Mouse (Mus musculus) liver, embryonic 14.5 days (tissue): ENCODE data around the gene Vars. TPM values are rescaled to one million over a fixed set of nuclear protein-coding genes. Genes with fewer than 3 reads are reported as not detected.
"Not testable (repeated sequence)": the region's sequence is repeated elsewhere in the genome, so short reads cannot be mapped to it uniquely, and the experiment has no call there.

Source experiments
- ATAC-seq: fragments of 200-750 bp; cut with Nextera tagmentation; 2 replicates; pipeline ENCODE4 v1.8.0; 2017; ENCODE audit warnings: moderate number of reproducible peaks, mild to moderate bottlenecking, moderate library complexity; ENCODE audit not compliant: insufficient read depth
- DNase-seq, 3 experiments: peaks; one replicate each; pipeline ENCODE4 v3.0.0-alpha.2; 2012 to 2013; ENCODE audit warnings: low read depth in 3 of 3, low spot score in 3 of 3
- H3K27ac ChIP-seq: fragments of 300-500 bp; sonication (generic); 2 replicates; pipeline ENCODE4 v1.5.1; 2014; ENCODE audit warnings: moderate library complexity, mild to moderate bottlenecking, control low read depth, inconsistent platforms
- H3K27me3 ChIP-seq: fragments of 300-500 bp; sonication (generic); 2 replicates; pipeline ENCODE4 v1.6.1; 2014; ENCODE audit warnings: mild to moderate bottlenecking, low read length, moderate library complexity; ENCODE audit not compliant: control insufficient read depth, insufficient read depth
- H3K36me3 ChIP-seq: fragments of 300-500 bp; sonication (generic); replicated peaks from 2 replicates; pipeline ENCODE4 v1.6.1; 2014; ENCODE audit warnings: low read depth; ENCODE audit not compliant: control insufficient read depth, insufficient read depth
- H3K4me1 ChIP-seq, 2 experiments: fragments of 200-500 bp in 1 of 2; fragments of 300-500 bp in 1 of 2; sonication (generic) in 1 of 2; replicated peaks; 2 replicates each; pipeline ENCODE4 v1.6.1; 2012 to 2014; ENCODE audit warnings: antibody characterized with exemption in 1 of 2, inconsistent platforms in 1 of 2, low read length in 1 of 2; ENCODE audit not compliant: control insufficient read depth in 2 of 2, insufficient read depth in 2 of 2
- H3K4me2 ChIP-seq: fragments of 300-500 bp; sonication (generic); 2 replicates; pipeline ENCODE4 v1.6.1; 2014; ENCODE audit warnings: low read depth, mild to moderate bottlenecking, control low read depth, moderate library complexity
- H3K4me3 ChIP-seq, 2 experiments: fragments of 200-500 bp in 1 of 2; fragments of 300-500 bp in 1 of 2; sonication (generic) in 1 of 2; 2 replicates each; pipeline ENCODE4 v1.5.1; 2012 to 2014; ENCODE audit warnings: low read depth in 2 of 2, low read length in 2 of 2, mild to moderate bottlenecking in 2 of 2, control low read depth in 1 of 2, inconsistent platforms in 1 of 2, moderate library complexity in 1 of 2; ENCODE audit not compliant: insufficient read depth in 1 of 2
- H3K9ac ChIP-seq: fragments of 300-500 bp; sonication (generic); replicated peaks from 2 replicates; pipeline ENCODE4 v1.6.1; 2014; ENCODE audit warnings: mild to moderate bottlenecking, control low read depth, moderate library complexity
- H3K9me3 ChIP-seq: fragments of 300-500 bp; sonication (generic); 2 replicates; pipeline ENCODE4 v1.6.1; 2016; ENCODE audit warnings: low read length, mixed read lengths; ENCODE audit not compliant: control insufficient read depth
- CTCF ChIP-seq: IDR thresholded peaks from 2 replicates; pipeline ENCODE4 v1.5.1; 2016; ENCODE audit warnings: antibody characterized with exemption, low read depth, control low read depth
- EP300 ChIP-seq: IDR thresholded peaks from 2 replicates; pipeline ENCODE4 v1.6.1; 2016; ENCODE audit warnings: antibody characterized with exemption, low read depth
- WGBS: fragments of 180-500 bp; shearing (Covaris S2); extraction: QIAGEN DNeasy Blood & Tissue Kit; methylation state at CpG from one replicate; pipeline ENCODE4 v1.1.7; 2014; ENCODE audit not compliant: insufficient replicate concordance; 5-methylcytosine and 5-hydroxymethylcytosine counted together
- polyA plus RNA-seq, 2 experiments: library from polyadenylated mRNA; depleted of rRNA in 1 of 2; stranded (reverse) in 1 of 2; unstranded in 1 of 2; fragments of >200 nt; fragmentation: Nextera tagmentation in 1 of 2; extraction: Ambion mirVana in 1 of 2; gene quantifications; 2 replicates each; pipeline versions ENCODE4 v1.2.1 to v1.2.3; 2012 to 2014

The Vars gene
- polyA plus RNA-seq, 2 experiments: 61.7 to 67.6 TPM

DNA sequence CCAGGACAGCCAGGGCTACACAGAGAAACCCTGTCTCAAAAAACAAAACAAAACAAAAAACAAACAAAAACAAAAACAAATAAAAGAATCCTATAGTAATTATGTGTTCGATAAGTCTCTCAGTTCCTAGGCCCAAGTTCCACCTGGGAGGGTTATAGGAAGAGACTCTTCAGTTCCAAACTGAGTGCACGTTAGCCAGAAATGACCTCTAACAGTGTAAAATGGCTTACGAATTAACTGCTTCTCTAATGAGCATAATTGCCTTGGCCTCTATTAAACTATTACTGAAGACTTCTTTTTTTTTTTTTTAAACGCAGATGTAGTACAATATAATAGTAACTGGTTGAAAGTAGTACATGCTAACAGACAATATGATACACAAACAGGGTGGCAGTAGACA lies 46.9 kb upstream of the Vars start:
- H3K4me3 ChIP-seq: no peak overlapping the region
- no peak overlapping the region for H3K4me2 ChIP-seq
- H3K9me3 ChIP-seq: no peaks in the 10 kb centered on the region
- H3K4me1 ChIP-seq: peaks cover 0 to 7% of the 10 kb centered on the region in 2 experiments
- peaks cover 20% of the 10 kb centered on the region for H3K36me3 ChIP-seq
- no peak for ATAC-seq
- peaks cover 5% of the 10 kb centered on the region for H3K27me3 ChIP-seq
- H3K9ac ChIP-seq: no peak overlapping the region
- no peak overlapping the region for H3K27ac ChIP-seq
- no peak for TF ChIP-seq CTCF
- 83% methylated on average over 4 of the region's 4 CpGs for WGBS
- DNase-seq: no peak

DNA sequence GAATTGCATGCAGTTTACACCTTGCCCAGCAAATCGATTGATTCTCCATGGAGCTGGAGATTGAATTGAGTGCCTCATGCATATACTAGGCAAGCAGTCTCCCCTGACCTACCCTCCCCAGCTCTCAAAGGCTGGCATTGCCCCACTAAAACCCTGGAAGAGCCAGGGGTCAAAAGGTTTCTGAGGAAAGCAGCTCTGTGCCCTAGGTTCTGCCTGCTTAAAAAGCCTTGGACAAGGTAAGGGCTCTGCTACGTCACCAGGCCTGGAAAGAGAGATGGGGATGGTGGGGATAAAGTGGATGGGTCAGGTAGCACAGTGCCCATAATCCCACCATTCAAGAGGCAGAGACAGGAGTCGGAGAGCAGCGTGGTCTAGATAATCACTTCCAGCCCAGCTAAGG lies 46.0 kb upstream of the Vars start:
- Histone ChIP-seq H3K27ac (no peak overlapping the region), H3K4me1 (peaks cover 4 to 12% of the 10 kb centered on the region in 2 experiments), H3K4me3 (no peak overlapping the region), H3K27me3 (peaks cover 5% of the 10 kb centered on the region), H3K9me3 (no peaks in the 10 kb centered on the region), H3K4me2 (no peak overlapping the region), H3K9ac (no peak overlapping the region), H3K36me3 (peaks cover 17% of the 10 kb centered on the region)
- TF ChIP-seq EP300 (no peak), CTCF (no peak)
- ATAC-seq (no peak), DNase-seq (no peak)
- 74% methylated on average over 4 of the region's 4 CpGs for WGBS

DNA sequence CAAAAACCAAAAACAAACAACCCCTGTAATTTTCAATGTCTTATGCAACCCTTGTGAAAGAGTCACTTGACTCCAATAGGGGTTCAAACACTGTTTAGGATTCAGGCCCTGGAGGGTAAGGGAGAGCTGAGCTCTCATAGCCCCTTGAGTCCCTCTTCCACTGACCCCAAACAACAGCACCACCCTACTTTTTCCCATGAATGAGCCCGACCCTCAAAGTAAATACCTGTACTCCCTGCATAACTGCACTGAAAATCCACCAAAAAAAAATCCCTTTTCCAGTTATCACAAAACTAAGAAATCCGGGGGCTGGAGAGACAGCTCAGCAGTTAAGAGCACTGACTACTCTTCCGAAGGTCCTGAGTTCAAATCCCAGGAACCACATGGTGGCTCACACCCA lies 44.9 kb upstream of the Vars start:
- Histone ChIP-seq H3K36me3 (peaks cover 6% of the 10 kb centered on the region), H3K27me3 (peaks cover 5% of the 10 kb centered on the region), H3K9ac (no peak overlapping the region), H3K4me2 (no peak overlapping the region), H3K4me1 (peaks cover 9 to 12% of the 10 kb centered on the region in 2 experiments), H3K9me3 (no peaks in the 10 kb centered on the region), H3K27ac (no peak overlapping the region), H3K4me3 (no peak overlapping the region)
- WGBS: 58% methylated on average over 3 of the region's 3 CpGs
- TF ChIP-seq EP300 (no peak), CTCF (no peak)
- DNase-seq (peak in 1 of 3 experiments; percentile 52), ATAC-seq (no peak)

GRCm38 (mm10) chr17:34956340-34956739 lies 44.4 kb upstream of the Vars start:
- WGBS: 14% methylated on average over 1 of the region's 1 CpGs
- DNase-seq (no peak), ATAC-seq (no peak)
- Histone ChIP-seq H3K4me1 (peaks cover 9 to 10% of the 10 kb centered on the region in 2 experiments), H3K27ac (no peak overlapping the region), H3K9ac (no peak overlapping the region), H3K36me3 (peaks cover 3% of the 10 kb centered on the region; the same call in 1 of the 2 replicates), H3K9me3 (no peaks in the 10 kb centered on the region), H3K4me3 (no peak overlapping the region), H3K4me2 (no peak overlapping the region), H3K27me3 (peaks cover 8% of the 10 kb centered on the region)
- no peak for TF ChIP-seq EP300
- peak; percentile 34; the same call in 1 of the 2 replicates for TF ChIP-seq CTCF

DNA sequence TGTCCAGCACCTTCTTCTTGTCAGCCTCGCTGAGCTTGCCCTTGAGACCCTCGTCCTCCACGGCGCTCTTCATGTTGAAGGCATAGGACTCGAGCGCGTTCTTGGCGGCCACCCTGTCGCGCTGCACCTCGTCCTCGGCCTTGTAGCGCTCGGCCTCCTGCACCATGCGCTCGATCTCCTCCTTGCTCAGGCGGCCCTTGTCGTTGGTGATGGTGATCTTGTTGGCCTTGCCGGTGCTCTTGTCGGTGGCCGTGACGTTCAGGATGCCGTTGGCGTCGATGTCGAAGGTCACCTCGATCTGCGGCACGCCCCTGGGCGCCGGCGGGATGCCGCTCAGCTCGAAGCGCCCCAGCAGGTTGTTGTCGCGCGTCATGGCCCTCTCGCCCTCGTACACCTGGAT lies 43.5 kb upstream of the Vars start:
- not testable (repeated sequence) for DNase-seq
- WGBS: 32% methylated on average over 20 of the region's 40 CpGs

DNA sequence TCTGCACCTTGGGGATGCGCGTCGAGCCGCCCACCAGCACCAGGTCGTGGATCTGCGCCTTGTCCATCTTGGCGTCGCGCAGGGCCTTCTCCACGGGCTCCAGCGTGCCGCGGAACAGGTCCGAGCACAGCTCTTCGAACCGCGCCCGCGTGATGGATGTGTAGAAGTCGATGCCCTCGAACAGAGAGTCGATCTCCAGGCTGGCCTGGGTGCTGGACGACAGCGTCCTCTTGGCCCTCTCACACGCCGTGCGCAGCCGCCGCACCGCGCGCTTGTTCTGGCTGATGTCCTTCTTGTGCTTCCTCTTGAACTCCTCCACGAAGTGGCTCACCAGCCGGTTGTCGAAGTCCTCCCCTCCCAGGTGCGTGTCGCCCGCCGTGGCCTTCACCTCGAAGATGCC lies 42.8 kb upstream of the Vars start:
- not testable (repeated sequence) for DNase-seq, H3K9me3 ChIP-seq, H3K36me3 ChIP-seq, ATAC-seq, H3K4me2 ChIP-seq, H3K9ac ChIP-seq, H3K27ac ChIP-seq, H3K4me3 ChIP-seq
- 21% methylated on average over 20 of the region's 40 CpGs for WGBS
- Histone ChIP-seq H3K27me3 (peaks cover 13% of the 10 kb centered on the region), H3K4me1 (peaks cover 9 to 10% of the 10 kb centered on the region in 2 experiments)

More for the DNA sequence above, 43.5 kb upstream of the Vars start:
- not testable (repeated sequence) for H3K9me3 ChIP-seq, H3K36me3 ChIP-seq, H3K27me3 ChIP-seq, H3K27ac ChIP-seq, H3K4me2 ChIP-seq, H3K9ac ChIP-seq, ATAC-seq, H3K4me3 ChIP-seq
- peaks cover 9 to 10% of the 10 kb centered on the region in 2 experiments for H3K4me1 ChIP-seq

- H3K9ac ChIP-seq, DNase-seq, H3K9me3 ChIP-seq, H3K27ac ChIP-seq, H3K36me3 ChIP-seq: not testable (repeated sequence)
- under 1% methylated on average over 19 of the region's 47 CpGs for WGBS
- Histone ChIP-seq H3K4me2 (peak overlapping the region; percentile 82), H3K4me1 (peaks cover 9 to 10% of the 10 kb centered on the region in 2 experiments), H3K4me3 (peak overlapping the region; percentile 26 to 51), H3K27me3 (peaks cover 17% of the 10 kb centered on the region)
- peak; percentile 17 for ATAC-seq
These were observed 42.1 kb upstream of the Vars start for GRCm38 (mm10) chr17:34958734-34959129.

- not testable (repeated sequence) for H3K36me3 ChIP-seq, H3K9me3 ChIP-seq
- peaks cover 9 to 10% of the 10 kb centered on the region in 2 experiments for H3K4me1 ChIP-seq
- peaks cover 17% of the 10 kb centered on the region for H3K27me3 ChIP-seq
- WGBS: 0% methylated on average over 25 of the region's 32 CpGs
- H3K4me2 ChIP-seq: peak within 1 kb of the TSS; percentile 82
- peak within 1 kb of the TSS; percentile 52 for H3K9ac ChIP-seq
- DNase-seq: peak in 1 of 3 experiments; percentile 68
- H3K4me3 ChIP-seq: peak within 1 kb of the TSS; percentile 51 to 68
- H3K27ac ChIP-seq: peak within 1 kb of the TSS; percentile 7
- ATAC-seq: peak; percentile 91
These were observed 41.5 kb upstream of the Vars start, which contains the start of gene Hspa1b for GRCm38 (mm10) chr17:34959130-34959778. Gene Hspa1b, minus strand, starts transcription at chr17:34959238.
